15 mouse cellular contexts compared by ENCODE assay signal in genomic region chr3:116104270-116104669, GRCm38 (mm10). TPM values are rescaled to one million over a fixed set of nuclear protein-coding genes. Genes with fewer than 3 reads are reported as not detected.
DNase-seq lines count a peak whose midpoint lies in the region; ATAC-seq lines count a peak whose summit lies in the region.
"Had no signal": no experiment of that assay in that cellular context is flagged by ENCODE, and none has a peak within 500 bp of the region (broad histone marks: within the 10 kb centered on the region; RNA-seq: fewer than 3 reads in every experiment).

No protein-coding gene starts in this region.

- H3K9me3 ChIP-seq in forebrain, embryonic 13.5 days (replicated peaks), result no peaks in the 10 kb centered on the region
- no peaks in the 10 kb centered on the region for H3K9me3 ChIP-seq in forebrain, embryonic 16.5 days (ENCODE audit: control insufficient read depth, low read length)
- no peaks in the 10 kb centered on the region for H3K9me3 ChIP-seq in neural tube, embryonic 11.5 days (ENCODE audit: control insufficient read depth, low read length)
- H3K9me3 ChIP-seq in midbrain, embryonic 13.5 days, result no peaks in the 10 kb centered on the region
- H3K9me3 ChIP-seq in kidney, embryonic 14.5 days (ENCODE audit: control insufficient read depth, low read length), result no peaks in the 10 kb centered on the region
- H3K9me3 ChIP-seq: liver, embryonic 12.5 days; stomach, embryonic 15.5 days had no signal

- DNase-seq in neural tube, embryonic 11.5 days (ENCODE audit: low spot score), result no peak
- DNase-seq in neural tube, embryonic 10.5 days (ENCODE audit: extremely low spot score, low spot score), result no peak
- no peak for DNase-seq in right cerebral cortex, adult 18-20 months
- DNase-seq: gastrocnemius, postnatal 10 days; lung, adult 2 months; right cerebral cortex, postnatal 25 days; thymus, adult 18-20 months; thymus, postnatal 4 days had no signal

- no peak overlapping the region for H3K4me3 ChIP-seq in forebrain, embryonic 13.5 days
- H3K4me3 ChIP-seq in forebrain, embryonic 16.5 days (replicated peaks; ENCODE audit: low read length), result no peak overlapping the region
- no peak overlapping the region for H3K4me3 ChIP-seq in neural tube, embryonic 11.5 days (ENCODE audit: low read depth, low read length)
- H3K4me3 ChIP-seq in midbrain, embryonic 13.5 days (replicated peaks), result no peak overlapping the region
- H3K4me3 ChIP-seq in kidney, embryonic 14.5 days (ENCODE audit: low read length), result no peak overlapping the region
- H3K4me3 ChIP-seq: liver, embryonic 12.5 days; stomach, embryonic 15.5 days had no signal

- peak; percentile 65 for ATAC-seq in forebrain, embryonic 13.5 days
- ATAC-seq in forebrain, embryonic 16.5 days, result no peak
- ATAC-seq in neural tube, embryonic 11.5 days (ENCODE audit: insufficient read depth, low FRiP score, low TSS enrichment), result 0 out of 2 replicates have a peak, but pooled peaks have one; percentile 5
- ATAC-seq in midbrain, embryonic 13.5 days, result no peak; the same call in 1 of the 2 replicates
- no peak for ATAC-seq in kidney, embryonic 14.5 days (ENCODE audit: low FRiP score, low TSS enrichment)
- ATAC-seq: liver, embryonic 12.5 days had no signal

- H3K4me2 ChIP-seq in forebrain, embryonic 13.5 days, result peak overlapping the region; percentile 63; the same call in 1 of the 2 replicates
- H3K4me2 ChIP-seq in forebrain, embryonic 16.5 days (ENCODE audit: low read length), result no peak overlapping the region
- no peak overlapping the region for H3K4me2 ChIP-seq in neural tube, embryonic 11.5 days (ENCODE audit: low read depth)
- H3K4me2 ChIP-seq in midbrain, embryonic 13.5 days (replicated peaks), result peak overlapping the region; percentile 58; the same call in 1 of the 2 replicates
- no peak overlapping the region for H3K4me2 ChIP-seq in kidney, embryonic 14.5 days (replicated peaks; ENCODE audit: low read depth, low read length)

- peaks cover 20% of the 10 kb centered on the region; the same call in 1 of the 2 replicates for H3K4me1 ChIP-seq in forebrain, embryonic 13.5 days
- peaks cover 5% of the 10 kb centered on the region; the same call in 1 of the 2 replicates for H3K4me1 ChIP-seq in forebrain, embryonic 16.5 days (replicated peaks; ENCODE audit: control insufficient read depth, insufficient read depth, low read length)
- peaks cover 3% of the 10 kb centered on the region; the same call in 1 of the 2 replicates for H3K4me1 ChIP-seq in neural tube, embryonic 11.5 days (ENCODE audit: control insufficient read depth, insufficient read depth, low read length)
- peaks cover 6% of the 10 kb centered on the region for H3K4me1 ChIP-seq in midbrain, embryonic 13.5 days (replicated peaks)
- H3K4me1 ChIP-seq in kidney, embryonic 14.5 days (ENCODE audit: control insufficient read depth, insufficient read depth, low read length), result no peaks in the 10 kb centered on the region
- H3K4me1 ChIP-seq: liver, embryonic 12.5 days had no signal

- no peak overlapping the region for H3K27ac ChIP-seq in forebrain, embryonic 13.5 days
- no peak overlapping the region for H3K27ac ChIP-seq in forebrain, embryonic 16.5 days (ENCODE audit: low read length)
- H3K27ac ChIP-seq in neural tube, embryonic 11.5 days (ENCODE audit: low read depth, low read length), result no peak overlapping the region
- H3K27ac ChIP-seq in midbrain, embryonic 13.5 days, result no peak overlapping the region
- no peak overlapping the region for H3K27ac ChIP-seq in kidney, embryonic 14.5 days (ENCODE audit: low read depth, low read length)
- H3K27ac ChIP-seq: liver, embryonic 12.5 days; stomach, embryonic 15.5 days had no signal

- H3K9ac ChIP-seq in forebrain, embryonic 13.5 days, result no peak overlapping the region
- H3K9ac ChIP-seq in forebrain, embryonic 16.5 days (replicated peaks; ENCODE audit: low read depth, low read length), result no peak overlapping the region
- H3K9ac ChIP-seq in neural tube, embryonic 11.5 days (ENCODE audit: low read length), result no peak overlapping the region
- no peak overlapping the region for H3K9ac ChIP-seq in midbrain, embryonic 13.5 days (replicated peaks)
- no peak overlapping the region for H3K9ac ChIP-seq in kidney, embryonic 14.5 days (ENCODE audit: low read depth, low read length)
- H3K9ac ChIP-seq: liver, embryonic 12.5 days; stomach, embryonic 15.5 days had no signal

- H3K27me3 ChIP-seq in forebrain, embryonic 13.5 days, result no peaks in the 10 kb centered on the region
- H3K27me3 ChIP-seq in forebrain, embryonic 16.5 days (replicated peaks; ENCODE audit: control insufficient read depth, insufficient read depth, low read length), result no peaks in the 10 kb centered on the region; the same call in 1 of the 2 replicates
- no peaks in the 10 kb centered on the region for H3K27me3 ChIP-seq in neural tube, embryonic 11.5 days (ENCODE audit: control insufficient read depth, insufficient read depth, low read length)
- H3K27me3 ChIP-seq in midbrain, embryonic 13.5 days, result no peaks in the 10 kb centered on the region
- H3K27me3 ChIP-seq in kidney, embryonic 14.5 days (ENCODE audit: control insufficient read depth, insufficient read depth, low read length), result no peaks in the 10 kb centered on the region
- H3K27me3 ChIP-seq: CH12.LX; liver, embryonic 12.5 days; stomach, embryonic 15.5 days had no signal

- WGBS in forebrain, embryonic 13.5 days, result 21% methylated on average over 4 of the region's 4 CpGs
- WGBS in forebrain, embryonic 16.5 days, result 13% methylated on average over 4 of the region's 4 CpGs
- 71% methylated on average over 4 of the region's 4 CpGs for whole genome bisulfite sequencing in neural tube, embryonic 11.5 days
- whole genome bisulfite sequencing in midbrain, embryonic 13.5 days, result 45% methylated on average over 4 of the region's 4 CpGs
- WGBS in kidney, embryonic 14.5 days, result 59% methylated on average over 4 of the region's 4 CpGs

- H3K36me3 ChIP-seq in forebrain, embryonic 13.5 days (ENCODE audit: poor library complexity, severe bottlenecking), result no peaks in the 10 kb centered on the region
- no peaks in the 10 kb centered on the region for H3K36me3 ChIP-seq in forebrain, embryonic 16.5 days (ENCODE audit: control insufficient read depth, insufficient read depth)
- H3K36me3 ChIP-seq in neural tube, embryonic 11.5 days (ENCODE audit: control insufficient read depth, insufficient read depth, low read length), result no peaks in the 10 kb centered on the region
- H3K36me3 ChIP-seq in midbrain, embryonic 13.5 days, result no peaks in the 10 kb centered on the region
- H3K36me3 ChIP-seq in kidney, embryonic 14.5 days (ENCODE audit: control insufficient read depth, insufficient read depth, low read length), result no peaks in the 10 kb centered on the region
- H3K36me3 ChIP-seq: liver, embryonic 12.5 days; stomach, embryonic 15.5 days had no signal

RNA-seq across cellular contexts. Expression of gene Vcam1, which starts 25.2 kb away (rescaled TPM):
- 28.1 and 32.9 TPM in 2 replicates for polyA plus RNA-seq in forebrain, embryonic 13.5 days (2015; fragmentation: Nextera tagmentation; extraction: Ambion mirVana)
- 28.4 and 33.1 TPM in 2 replicates for polyA plus RNA-seq in forebrain, embryonic 16.5 days (2015; fragmentation: Nextera tagmentation; extraction: Ambion mirVana)
- polyA plus RNA-seq in neural tube, embryonic 11.5 days (2014; fragmentation: Nextera tagmentation; extraction: Ambion mirVana), result 38.0 and 43.5 TPM in 2 replicates
- polyA plus RNA-seq in midbrain, embryonic 13.5 days (2015; fragmentation: Nextera tagmentation; extraction: Ambion mirVana), result 38.5 and 44.4 TPM in 2 replicates
- polyA plus RNA-seq in kidney, embryonic 14.5 days (2014; fragmentation: Nextera tagmentation; extraction: Ambion mirVana), result 25.2 and 33.8 TPM in 2 replicates

Comparison
In these comparisons a context has a peak if more than half of its experiments do, and no peak if none do; other contexts are left out.
1. ATAC-seq: peak in forebrain, embryonic 13.5 days (single experiment) and neural tube, embryonic 11.5 days (single experiment); none in forebrain, embryonic 16.5 days (single experiment), midbrain, embryonic 13.5 days (single experiment) and kidney, embryonic 14.5 days (single experiment).
2. H3K4me2 ChIP-seq: peak in forebrain, embryonic 13.5 days (single experiment) and midbrain, embryonic 13.5 days (single experiment); none in forebrain, embryonic 16.5 days (single experiment), neural tube, embryonic 11.5 days (single experiment) and kidney, embryonic 14.5 days (single experiment).